Mouse (Mus musculus): ENCODE measurements around the gene Fstl5.

Gene Fstl5

GRCm38 (mm10) chr3:76508811-76509210 lies 434.7 kb downstream of the Fstl5 start:
- no peak for DNase-seq (ENCODE audit: low spot score in 2 of 2)

GRCm38 (mm10) chr3:76567346-76567745 lies 493.3 kb downstream of the Fstl5 start:
- no peak for DNase-seq (ENCODE audit: low spot score in 2 of 2)

GRCm38 (mm10) chr3:76572478-76572877 lies 498.4 kb downstream of the Fstl5 start:
- no peak for DNase-seq (ENCODE audit: low spot score in 2 of 2)

- DNase-seq (ENCODE audit: low spot score in 2 of 2), result no peak
Measured at GRCm38 (mm10) chr3:76572920-76573541, 499.0 kb downstream of the Fstl5 start.

- DNase-seq (ENCODE audit: low spot score in 2 of 2), result no peak
Measured at GRCm38 (mm10) chr3:76593148-76593547, 519.1 kb downstream of the Fstl5 start.

GRCm38 (mm10) chr3:76620044-76620443 lies 546.0 kb downstream of the Fstl5 start:
- DNase-seq (ENCODE audit: low spot score in 2 of 2), result no peak

GRCm38 (mm10) chr3:76654243-76654642 lies 580.2 kb downstream of the Fstl5 start:
- DNase-seq (ENCODE audit: low spot score in 2 of 2), result no peak

- DNase-seq (ENCODE audit: low spot score in 2 of 2), result no peak
Measured at GRCm38 (mm10) chr3:76670859-76671258, 596.8 kb downstream of the Fstl5 start.

GRCm38 (mm10) chr3:76676006-76676405 lies 601.9 kb downstream of the Fstl5 start:
- no peak for DNase-seq (ENCODE audit: low spot score in 2 of 2)

GRCm38 (mm10) chr3:76679853-76680545 lies 605.9 kb downstream of the Fstl5 start:
- no peak for DNase-seq (ENCODE audit: low spot score in 2 of 2)

GRCm38 (mm10) chr3:76680546-76680883 lies 606.4 kb downstream of the Fstl5 start:
- DNase-seq (ENCODE audit: low spot score in 2 of 2), result no peak

GRCm38 (mm10) chr3:76697134-76697629 lies 623.1 kb downstream of the Fstl5 start:
- no peak for DNase-seq (ENCODE audit: low spot score in 2 of 2)

GRCm38 (mm10) chr3:76739221-76739620 lies 665.2 kb downstream of the Fstl5 start:
- no peak for DNase-seq (ENCODE audit: low spot score in 2 of 2)

Data from heart, adult 9 months (tissue).